Mouse (Mus musculus): Measurements from ENCODE around the gene Bri3bp. TPM values are rescaled to one million over a fixed set of nuclear protein-coding genes. Genes with fewer than 3 reads are reported as not detected.

The Bri3bp gene
- polyA plus RNA-seq, 1 experiment from 2014 or later = 12.8 TPM

DNA sequence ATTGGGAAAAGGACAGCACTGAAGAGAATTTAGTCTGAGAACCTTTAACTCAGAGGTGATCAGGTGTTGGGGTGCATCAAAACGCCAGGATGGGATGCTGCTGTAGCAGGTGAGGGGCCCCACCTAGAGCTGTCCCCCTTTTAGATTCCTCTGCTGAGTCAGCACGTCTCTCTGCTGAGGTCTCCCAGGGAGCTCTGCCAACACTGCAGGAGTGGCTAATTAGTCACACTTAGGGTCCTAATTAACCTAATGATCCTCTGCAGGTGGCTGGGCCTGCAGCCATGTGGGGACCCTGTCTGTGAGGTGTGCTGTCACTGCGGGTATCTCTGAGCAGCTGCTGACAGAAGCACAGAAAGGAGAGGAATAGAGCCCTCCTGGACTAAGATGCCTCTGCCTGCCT, 60.8 kb downstream of the Bri3bp start:
- no peaks in the 10 kb centered on the region for H3K27me3 ChIP-seq (replicated peaks; ENCODE audit: insufficient read depth, low read length)
- ATAC-seq (no peak), DNase-seq (ENCODE audit: low spot score) (no peak)
- H3K4me3 ChIP-seq (ENCODE audit: low read depth, low read length) = no peak overlapping the region
- TF ChIP-seq CTCF (IDR thresholded peaks at IDR 0.05) = no peak
- no peak for TF ChIP-seq EP300 (IDR thresholded peaks at IDR 0.05)
- no peak overlapping the region for H3K27ac ChIP-seq (ENCODE audit: low read length)
- 58% methylated on average over 3 of the region's 3 CpGs for WGBS
- H3K9ac ChIP-seq (replicated peaks; ENCODE audit: low read depth) = no peak overlapping the region
- no peak overlapping the region for H3K4me2 ChIP-seq (replicated peaks; ENCODE audit: low read depth, low read length)
- no peaks in the 10 kb centered on the region for H3K36me3 ChIP-seq (ENCODE audit: insufficient read depth, low read length)
- no peaks in the 10 kb centered on the region for H3K4me1 ChIP-seq (ENCODE audit: insufficient read depth, low read depth, low read length)
- H3K9me3 ChIP-seq (ENCODE audit: low read length) = no peaks in the 10 kb centered on the region

DNA sequence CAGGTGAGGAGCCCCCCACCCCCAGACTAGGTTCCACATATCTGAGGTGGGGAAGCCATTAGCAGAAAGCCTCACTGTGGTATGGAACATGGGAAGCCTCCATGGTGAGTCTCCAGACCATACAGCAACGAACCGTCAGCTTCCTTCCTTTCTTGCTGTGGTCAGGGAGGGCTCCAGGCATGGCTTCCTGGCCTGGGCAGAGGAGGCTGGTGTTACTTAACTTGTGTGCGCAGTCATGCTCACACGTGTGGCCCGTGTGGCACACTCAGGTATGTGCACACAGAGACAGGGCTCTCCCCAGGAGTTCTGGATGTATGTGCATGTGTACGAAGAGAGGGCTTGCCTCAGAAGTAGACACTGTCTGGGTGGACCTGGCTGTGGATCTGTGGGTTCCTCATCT, 62.3 kb downstream of the Bri3bp start:
- no peak for ATAC-seq
- Histone ChIP-seq H3K36me3 (ENCODE audit: insufficient read depth, low read length) (no peaks in the 10 kb centered on the region), H3K4me3 (ENCODE audit: low read depth, low read length) (no peak overlapping the region), H3K9me3 (ENCODE audit: low read length) (no peaks in the 10 kb centered on the region), H3K27ac (ENCODE audit: low read length) (no peak overlapping the region), H3K4me2 (replicated peaks; ENCODE audit: low read depth, low read length) (no peak overlapping the region), H3K9ac (replicated peaks; ENCODE audit: low read depth) (no peak overlapping the region), H3K27me3 (replicated peaks; ENCODE audit: insufficient read depth, low read length) (no peaks in the 10 kb centered on the region), H3K4me1 (ENCODE audit: insufficient read depth, low read depth, low read length) (no peaks in the 10 kb centered on the region)
- no peak for DNase-seq (ENCODE audit: low spot score)
- WGBS = 81% methylated on average over 6 of the region's 6 CpGs
- TF ChIP-seq CTCF (IDR thresholded peaks at IDR 0.05) (no peak), EP300 (IDR thresholded peaks at IDR 0.05) (no peak)

GRCm38 (mm10) chr5:125504692-125505091, 63.3 kb downstream of the Bri3bp start:
- TF ChIP-seq EP300 (IDR thresholded peaks at IDR 0.05) (no peak), CTCF (IDR thresholded peaks at IDR 0.05) (no peak)
- no peaks in the 10 kb centered on the region for H3K4me1 ChIP-seq (ENCODE audit: insufficient read depth, low read depth, low read length)
- H3K4me2 ChIP-seq (replicated peaks; ENCODE audit: low read depth, low read length) = no peak overlapping the region
- no peak overlapping the region for H3K9ac ChIP-seq (replicated peaks; ENCODE audit: low read depth)
- no peak for DNase-seq (ENCODE audit: low spot score)
- H3K9me3 ChIP-seq (ENCODE audit: low read length) = no peaks in the 10 kb centered on the region
- ATAC-seq = no peak
- no peaks in the 10 kb centered on the region for H3K27me3 ChIP-seq (replicated peaks; ENCODE audit: insufficient read depth, low read length)
- H3K27ac ChIP-seq (ENCODE audit: low read length) = no peak overlapping the region
- no peaks in the 10 kb centered on the region for H3K36me3 ChIP-seq (ENCODE audit: insufficient read depth, low read length)
- 75% methylated on average over 11 of the region's 11 CpGs for WGBS
- H3K4me3 ChIP-seq (ENCODE audit: low read depth, low read length) = no peak overlapping the region

- Histone ChIP-seq H3K4me3 (ENCODE audit: low read depth, low read length) (no peak overlapping the region), H3K9me3 (ENCODE audit: low read length) (no peaks in the 10 kb centered on the region), H3K9ac (replicated peaks; ENCODE audit: low read depth) (no peak overlapping the region), H3K27me3 (replicated peaks; ENCODE audit: insufficient read depth, low read length) (no peaks in the 10 kb centered on the region), H3K27ac (ENCODE audit: low read length) (no peak overlapping the region), H3K36me3 (ENCODE audit: insufficient read depth, low read length) (no peaks in the 10 kb centered on the region), H3K4me2 (replicated peaks; ENCODE audit: low read depth, low read length) (no peak overlapping the region), H3K4me1 (ENCODE audit: insufficient read depth, low read depth, low read length) (no peaks in the 10 kb centered on the region)
- no peak for TF ChIP-seq CTCF (IDR thresholded peaks at IDR 0.05)
- 79% methylated on average over 15 of the region's 15 CpGs for WGBS
- DNase-seq (ENCODE audit: low spot score) (no peak), ATAC-seq (no peak)
These were observed 64.6 kb downstream of the Bri3bp start for GRCm38 (mm10) chr5:125505968-125506367.

DNA sequence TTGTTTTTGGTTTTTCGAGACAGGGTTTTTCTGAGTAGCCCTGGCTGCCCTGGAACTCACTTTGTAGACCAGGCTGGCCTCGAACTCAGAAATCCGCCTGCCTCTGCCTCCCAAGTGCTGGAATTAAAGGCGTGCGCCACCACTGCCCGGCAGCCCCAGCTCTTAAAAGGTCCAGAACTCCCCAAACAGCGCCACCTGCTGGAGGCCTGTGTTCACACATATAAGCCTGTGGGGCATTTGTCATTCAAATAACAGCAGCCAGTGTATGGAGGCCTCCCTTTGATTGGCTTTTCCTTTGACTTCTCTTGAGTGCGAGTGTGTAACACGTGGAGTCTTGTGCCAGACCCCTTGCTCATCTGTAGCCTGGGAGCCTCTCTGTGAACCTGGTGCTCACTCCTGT, 66.2 kb downstream of the Bri3bp start:
- DNase-seq (ENCODE audit: low spot score) (no peak), ATAC-seq (no peak)
- H3K27me3 ChIP-seq (replicated peaks; ENCODE audit: insufficient read depth, low read length) = no peaks in the 10 kb centered on the region
- no peak overlapping the region for H3K4me2 ChIP-seq (replicated peaks; ENCODE audit: low read depth, low read length)
- no peaks in the 10 kb centered on the region for H3K4me1 ChIP-seq (ENCODE audit: insufficient read depth, low read depth, low read length)
- H3K4me3 ChIP-seq (ENCODE audit: low read depth, low read length) = no peak overlapping the region
- H3K9ac ChIP-seq (replicated peaks; ENCODE audit: low read depth) = no peak overlapping the region
- no peak overlapping the region for H3K27ac ChIP-seq (ENCODE audit: low read length)
- no peaks in the 10 kb centered on the region for H3K9me3 ChIP-seq (ENCODE audit: low read length)
- TF ChIP-seq EP300 (IDR thresholded peaks at IDR 0.05) = no peak
- peak; percentile 34 for TF ChIP-seq CTCF (IDR thresholded peaks at IDR 0.05)
- WGBS = 87% methylated on average over 9 of the region's 9 CpGs
- H3K36me3 ChIP-seq (ENCODE audit: insufficient read depth, low read length) = no peaks in the 10 kb centered on the region

GRCm38 (mm10) chr5:125508006-125508405, 66.6 kb downstream of the Bri3bp start:
- Histone ChIP-seq H3K27me3 (replicated peaks; ENCODE audit: insufficient read depth, low read length) (no peaks in the 10 kb centered on the region), H3K4me3 (ENCODE audit: low read depth, low read length) (no peak overlapping the region), H3K9ac (replicated peaks; ENCODE audit: low read depth) (no peak overlapping the region), H3K9me3 (ENCODE audit: low read length) (no peaks in the 10 kb centered on the region), H3K27ac (ENCODE audit: low read length) (no peak overlapping the region), H3K36me3 (ENCODE audit: insufficient read depth, low read length) (no peaks in the 10 kb centered on the region), H3K4me1 (ENCODE audit: insufficient read depth, low read depth, low read length) (no peaks in the 10 kb centered on the region), H3K4me2 (replicated peaks; ENCODE audit: low read depth, low read length) (no peak overlapping the region)
- DNase-seq (ENCODE audit: low spot score) (no peak), ATAC-seq (no peak)
- TF ChIP-seq EP300 (IDR thresholded peaks at IDR 0.05) = no peak
- TF ChIP-seq CTCF (IDR thresholded peaks at IDR 0.05) = no peak
- WGBS = 95% methylated on average over 10 of the region's 10 CpGs

- Histone ChIP-seq H3K4me2 (replicated peaks; ENCODE audit: low read depth, low read length) (no peak overlapping the region), H3K36me3 (ENCODE audit: insufficient read depth, low read length) (no peaks in the 10 kb centered on the region), H3K9ac (replicated peaks; ENCODE audit: low read depth) (no peak overlapping the region), H3K4me1 (ENCODE audit: insufficient read depth, low read depth, low read length) (no peaks in the 10 kb centered on the region), H3K27ac (ENCODE audit: low read length) (no peak overlapping the region), H3K9me3 (ENCODE audit: low read length) (no peaks in the 10 kb centered on the region), H3K27me3 (replicated peaks; ENCODE audit: insufficient read depth, low read length) (no peaks in the 10 kb centered on the region), H3K4me3 (ENCODE audit: low read depth, low read length) (no peak overlapping the region)
- ATAC-seq = no peak
- TF ChIP-seq CTCF (IDR thresholded peaks at IDR 0.05) (peak; percentile 90), EP300 (IDR thresholded peaks at IDR 0.05) (no peak)
- peak; percentile 24 for DNase-seq (ENCODE audit: low spot score)
- 45% methylated on average over 5 of the region's 5 CpGs for WGBS
These were observed 68.2 kb downstream of the Bri3bp start for GRCm38 (mm10) chr5:125509541-125509940.

Small RNAs within 50 kb of the gene (microRNA-seq; reads per million reads assigned to microRNA genes)
- gene Gm27551 = not detected

Other genes starting within 250 kb of the Bri3bp start
- 54.9 and 64.9 TPM in 2 replicates for gene Scarb1, start 100.5 kb upstream of the Bri3bp start, polyA plus RNA-seq (2015; fragmentation: Nextera tagmentation; extraction: Ambion mirVana)
- 0.63 and 0.77 TPM in 2 replicates for gene Gm10382, start 52.2 kb upstream of the Bri3bp start, polyA plus RNA-seq (2015; fragmentation: Nextera tagmentation; extraction: Ambion mirVana)
- 751 and 865 TPM in 2 replicates for gene Ubc, start 51.4 kb upstream of the Bri3bp start, polyA plus RNA-seq (2015; fragmentation: Nextera tagmentation; extraction: Ambion mirVana)
- 4.3 and 5.9 TPM in 2 replicates for gene Dhx37, start 7.4 kb upstream of the Bri3bp start, polyA plus RNA-seq (2015; fragmentation: Nextera tagmentation; extraction: Ambion mirVana)
- 20.0 and 25.9 TPM in 2 replicates for gene Aacs, start 34.2 kb downstream of the Bri3bp start, polyA plus RNA-seq (2015; fragmentation: Nextera tagmentation; extraction: Ambion mirVana)
- not detected in 2 replicates for gene Tmem132b, start 90.2 kb downstream of the Bri3bp start, polyA plus RNA-seq (2015; fragmentation: Nextera tagmentation; extraction: Ambion mirVana)

All from lung, postnatal 0 days (tissue).